8 mouse cellular contexts compared by ENCODE assay signal in the genomic region with DNA sequence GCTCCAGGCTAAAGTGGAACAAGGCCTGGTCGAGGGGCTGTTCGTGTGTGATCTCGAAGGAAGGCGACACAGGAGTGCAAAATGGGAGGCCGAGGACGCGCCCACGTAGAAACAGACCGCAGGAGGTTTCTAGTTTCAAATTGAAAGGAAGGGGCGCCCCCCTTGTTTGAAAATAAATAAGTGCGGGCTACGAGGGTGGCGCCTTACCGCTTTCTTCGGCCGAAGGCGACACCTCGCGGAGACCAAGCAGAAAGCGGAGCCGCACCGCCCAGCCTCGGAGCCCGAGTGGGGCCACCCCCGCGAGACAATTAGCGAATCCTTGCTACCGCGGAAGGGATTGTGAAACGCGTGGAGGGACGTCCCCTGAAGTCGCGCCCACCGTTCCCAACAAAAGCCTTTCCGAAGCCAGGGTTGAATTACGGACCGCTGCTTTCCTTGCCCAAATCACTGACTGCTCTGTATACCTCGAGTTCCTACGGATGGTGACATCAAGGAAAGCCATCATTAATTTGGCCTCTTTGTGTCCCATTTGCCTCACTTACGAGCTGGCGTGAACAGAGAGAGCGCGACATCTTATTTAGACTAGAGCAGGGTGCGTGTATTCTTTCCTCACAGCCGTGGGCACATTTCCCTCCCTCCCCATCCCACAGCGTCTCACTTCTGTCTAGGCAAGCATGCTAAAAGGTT. TPM values are rescaled to one million over a fixed set of nuclear protein-coding genes. Genes with fewer than 3 reads are reported as not detected.
DNase-seq lines count a peak whose midpoint lies in the region; ATAC-seq and TF ChIP-seq lines count a peak whose summit lies in the region.

No protein-coding gene starts in this region.

- peak overlapping the region; percentile 71 for H3K4me3 ChIP-seq in embryonic facial prominence, embryonic 15.5 days (replicated peaks)
- peak overlapping the region; percentile 88 for H3K4me3 ChIP-seq in heart, embryonic 11.5 days (ENCODE audit: low read depth, low read length)
- peak overlapping the region; percentile 83 for H3K4me3 ChIP-seq in kidney, embryonic 15.5 days (replicated peaks)
- peak overlapping the region; percentile 76 for H3K4me3 ChIP-seq in midbrain, postnatal 0 days (ENCODE audit: low read depth, low read length)

- H3K36me3 ChIP-seq in embryonic facial prominence, embryonic 15.5 days: no peaks in the 10 kb centered on the region
- 0 out of 2 replicates have a peak, but pooled peaks cover 2% of the 10 kb centered on the region for H3K36me3 ChIP-seq in heart, embryonic 11.5 days (ENCODE audit: control insufficient read depth, insufficient read depth, low read length)
- H3K36me3 ChIP-seq in kidney, embryonic 15.5 days: no peaks in the 10 kb centered on the region
- H3K36me3 ChIP-seq in midbrain, postnatal 0 days (ENCODE audit: insufficient read depth, low read length): no peaks in the 10 kb centered on the region; the same call in 1 of the 2 replicates

- peak; percentile 55 to 66 for DNase-seq in urinary bladder, adult 18-20 months (ENCODE audit: low spot score in 2 of 2)
- DNase-seq in urinary bladder, postnatal 10 days (ENCODE audit: low spot score): no peak
- DNase-seq in liver: peak; percentile 78
- peak; percentile 97 for DNase-seq in midbrain, postnatal 0 days (ENCODE audit: low spot score)
- peak; percentile 66 to 71 for DNase-seq in spleen, postnatal 36 days (ENCODE audit: low spot score in 2 of 2)

- H3K27me3 ChIP-seq in embryonic facial prominence, embryonic 15.5 days: peaks cover 3% of the 10 kb centered on the region; the same call in 1 of the 2 replicates
- H3K27me3 ChIP-seq in heart, embryonic 11.5 days (ENCODE audit: control insufficient read depth, insufficient read depth, low read length): no peaks in the 10 kb centered on the region
- no peaks in the 10 kb centered on the region for H3K27me3 ChIP-seq in kidney, embryonic 15.5 days
- no peaks in the 10 kb centered on the region for H3K27me3 ChIP-seq in midbrain, postnatal 0 days (ENCODE audit: insufficient read depth, low read length)

- H3K9me3 ChIP-seq in embryonic facial prominence, embryonic 15.5 days (replicated peaks): no peaks in the 10 kb centered on the region
- H3K9me3 ChIP-seq in heart, embryonic 11.5 days (replicated peaks; ENCODE audit: control insufficient read depth, low read length): no peaks in the 10 kb centered on the region
- no peaks in the 10 kb centered on the region for H3K9me3 ChIP-seq in kidney, embryonic 15.5 days (replicated peaks)
- no peaks in the 10 kb centered on the region for H3K9me3 ChIP-seq in midbrain, postnatal 0 days (ENCODE audit: low read length)

- H3K9ac ChIP-seq in embryonic facial prominence, embryonic 15.5 days: peak overlapping the region; percentile 23; the same call in 1 of the 2 replicates
- H3K9ac ChIP-seq in heart, embryonic 11.5 days (ENCODE audit: low read depth, low read length): peak overlapping the region; percentile 82
- H3K9ac ChIP-seq in kidney, embryonic 15.5 days: peak overlapping the region; percentile 54
- H3K9ac ChIP-seq in midbrain, postnatal 0 days (replicated peaks; ENCODE audit: low read length, poor library complexity, severe bottlenecking): peak overlapping the region; percentile 89

- peak overlapping the region; percentile 89 for H3K4me2 ChIP-seq in embryonic facial prominence, embryonic 15.5 days (replicated peaks)
- peak overlapping the region; percentile 91 for H3K4me2 ChIP-seq in heart, embryonic 11.5 days
- H3K4me2 ChIP-seq in kidney, embryonic 15.5 days: peak overlapping the region; percentile 88
- H3K4me2 ChIP-seq in midbrain, postnatal 0 days (ENCODE audit: low read depth, low read length, poor library complexity, severe bottlenecking): peak overlapping the region; percentile 95

- peaks cover 33% of the 10 kb centered on the region for H3K4me1 ChIP-seq in embryonic facial prominence, embryonic 15.5 days
- H3K4me1 ChIP-seq in heart, embryonic 11.5 days (ENCODE audit: control insufficient read depth, insufficient read depth, low read length): peaks cover 13% of the 10 kb centered on the region; the same call in 1 of the 2 replicates
- peaks cover 26% of the 10 kb centered on the region for H3K4me1 ChIP-seq in kidney, embryonic 15.5 days
- H3K4me1 ChIP-seq in midbrain, postnatal 0 days (ENCODE audit: insufficient read depth, low read length): no peaks in the 10 kb centered on the region

- H3K27ac ChIP-seq in embryonic facial prominence, embryonic 15.5 days (replicated peaks): peak overlapping the region; percentile 86
- peak overlapping the region; percentile 85 for H3K27ac ChIP-seq in heart, embryonic 11.5 days (ENCODE audit: low read depth, low read length)
- peak overlapping the region; percentile 94 for H3K27ac ChIP-seq in kidney, embryonic 15.5 days
- peak overlapping the region; percentile 87 for H3K27ac ChIP-seq in midbrain, postnatal 0 days (ENCODE audit: low read depth, low read length)

- WGBS in embryonic facial prominence, embryonic 15.5 days: under 1% methylated on average over 47 of the region's 47 CpGs
- WGBS in heart, embryonic 11.5 days (ENCODE audit: insufficient replicate concordance): under 1% methylated on average over 47 of the region's 47 CpGs
- WGBS in kidney, embryonic 15.5 days: under 1% methylated on average over 47 of the region's 47 CpGs
- WGBS in midbrain, postnatal 0 days: under 1% methylated on average over 47 of the region's 47 CpGs

- peak; percentile 61 for ATAC-seq in embryonic facial prominence, embryonic 15.5 days (ENCODE audit: insufficient number of reproducible peaks, low FRiP score, low TSS enrichment, low read depth)
- ATAC-seq in heart, embryonic 11.5 days (replicated peaks; ENCODE audit: insufficient number of reproducible peaks, low FRiP score, low TSS enrichment): peak; percentile 47
- peak; percentile 60 for ATAC-seq in kidney, embryonic 15.5 days (replicated peaks; ENCODE audit: low FRiP score)
- ATAC-seq in midbrain, postnatal 0 days (ENCODE audit: low FRiP score): peak; percentile 85

- TF ChIP-seq CTCF in midbrain, postnatal 0 days (IDR thresholded peaks at IDR 0.05): peak; percentile 85

RNA-seq across cellular contexts. Expression of gene Mycn, which starts 0.8 kb away (rescaled TPM):
- 26.8 and 27.6 TPM in 2 replicates for polyA plus RNA-seq in embryonic facial prominence, embryonic 15.5 days (2015; fragmentation: Nextera tagmentation; extraction: Ambion mirVana)
- 53.3 and 58.4 TPM in 2 replicates for polyA plus RNA-seq in heart, embryonic 11.5 days (2014; fragmentation: Nextera tagmentation; extraction: Ambion mirVana)
- 85.5 and 87.2 TPM in 2 replicates for polyA plus RNA-seq in kidney, embryonic 15.5 days (2015; fragmentation: Nextera tagmentation; extraction: Ambion mirVana)
- 34.9 and 45.1 TPM in 2 replicates for total RNA-seq in midbrain, postnatal 0 days (2014; rRNA removed)
- polyA plus RNA-seq in midbrain, postnatal 0 days (2015; fragmentation: Nextera tagmentation; extraction: Ambion mirVana): 24.8 and 25.4 TPM in 2 replicates

Comparison
In these comparisons a context has a peak if more than half of its experiments do, and no peak if none do; other contexts are left out.
1. H3K9ac ChIP-seq: peak in every context shown above with its lines; median percentile 89 in midbrain, postnatal 0 days; 82 in heart, embryonic 11.5 days; 54 in kidney, embryonic 15.5 days; 23 in embryonic facial prominence, embryonic 15.5 days.